In the genomic region with DNA sequence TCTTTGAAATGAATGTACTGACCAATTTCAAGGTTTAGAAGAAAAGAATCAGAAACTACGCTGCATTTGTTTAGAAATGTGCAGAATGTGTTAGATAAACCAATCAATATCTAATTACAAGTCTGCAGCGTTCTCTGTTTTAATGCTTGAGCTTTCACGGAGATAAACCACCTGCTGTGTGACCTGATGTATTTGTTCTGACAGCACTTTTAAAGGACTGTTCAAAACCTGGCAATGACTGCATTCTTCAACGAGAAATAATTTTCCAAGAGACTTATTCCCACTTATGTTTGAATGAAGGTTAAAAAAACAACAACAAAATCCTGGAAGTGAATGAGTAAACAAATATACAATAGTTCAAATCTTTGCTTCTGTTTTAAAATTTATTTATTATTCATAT, we compare ENCODE assay signal across 16 mouse cellular contexts.
"Had no signal": no experiment of that assay in that cellular context is flagged by ENCODE, and none has a peak within 500 bp of the region (broad histone marks: within the 10 kb centered on the region; RNA-seq: fewer than 3 reads in every experiment).

No protein-coding gene starts in this region.

- H3K27ac ChIP-seq: kidney, postnatal 0 days; layer of hippocampus, adult 2 months; limb, embryonic 10.5 days; liver, embryonic 15.5 days had no signal

- H3K36me3 ChIP-seq: limb, embryonic 10.5 days; liver, embryonic 15.5 days had no signal

- H3K4me3 ChIP-seq: layer of hippocampus, adult 2 months; limb, embryonic 10.5 days; liver, embryonic 15.5 days had no signal

- H3K9ac ChIP-seq: liver, embryonic 15.5 days had no signal

- DNase-seq: kidney, adult 11 months; kidney, adult 9 months; kidney, postnatal 36 days; lung, adult 2 months; lung, postnatal 36 days; right cerebral cortex, postnatal 4 days; spleen, adult 18-20 months; thymus, adult 18-20 months; thymus, postnatal 25 days had no signal

- H3K4me1 ChIP-seq: limb, embryonic 10.5 days; liver, embryonic 15.5 days had no signal

- H3K27me3 ChIP-seq: liver, embryonic 15.5 days had no signal

- ATAC-seq: lung, postnatal 0 days; midbrain, embryonic 16.5 days had no signal

- H3K9me3 ChIP-seq: limb, embryonic 10.5 days; liver, embryonic 15.5 days had no signal

- H3K4me2 ChIP-seq: liver, embryonic 11.5 days; liver, embryonic 15.5 days had no signal
